Comparison of ENCODE assay signal across 10 mouse cellular contexts in the genomic region with DNA sequence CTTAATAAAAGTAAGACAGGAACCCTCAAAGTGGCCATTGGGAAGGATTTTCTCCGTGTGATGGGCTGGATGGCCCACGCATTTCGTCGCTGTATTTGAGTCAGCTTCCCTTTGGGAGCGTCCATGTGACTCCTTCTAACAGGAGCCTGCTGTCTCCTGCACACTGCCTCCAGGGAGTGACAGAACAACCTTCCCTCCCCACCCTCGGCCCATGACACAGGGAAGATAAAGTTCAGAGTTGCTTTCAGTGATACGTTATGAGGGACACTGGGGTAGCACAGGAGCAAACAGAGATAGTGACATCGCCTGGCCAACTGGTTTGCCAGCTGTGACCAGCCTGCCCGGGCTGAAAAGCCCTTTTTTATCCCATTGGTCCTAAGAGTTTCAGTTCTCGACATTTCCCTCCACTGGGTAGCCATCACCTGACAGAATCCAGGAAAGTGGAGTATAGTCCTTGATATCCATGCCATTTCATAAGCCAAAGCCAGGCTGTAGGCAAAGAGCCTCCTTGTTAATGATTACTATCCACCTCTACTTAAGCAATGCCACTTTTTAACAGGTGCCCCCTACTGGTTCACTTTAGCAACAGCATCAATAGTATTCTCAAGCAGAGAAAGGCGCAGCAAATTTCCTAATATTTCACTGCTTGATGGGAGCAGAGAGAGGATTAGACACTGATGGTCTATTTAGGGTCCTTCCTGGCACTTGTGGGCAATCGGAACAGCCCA.
DNase-seq lines count a peak whose midpoint lies in the region; ATAC-seq and TF ChIP-seq lines count a peak whose summit lies in the region.
"Had no signal": no experiment of that assay in that cellular context is flagged by ENCODE, and none has a peak within 500 bp of the region (broad histone marks: within the 10 kb centered on the region; RNA-seq: fewer than 3 reads in every experiment).

No protein-coding gene starts in this region.

- no peak overlapping the region for H3K4me3 ChIP-seq in heart, postnatal 0 days (ENCODE audit: low read depth, low read length)
- H3K4me3 ChIP-seq in heart, embryonic 12.5 days: no peak overlapping the region
- H3K4me3 ChIP-seq in small intestine, adult 2 months (ENCODE audit: low read depth, low read length): no peak overlapping the region
- H3K4me3 ChIP-seq: heart, embryonic 15.5 days; liver, embryonic 15.5 days had no signal

- DNase-seq in heart, postnatal 0 days (ENCODE audit: low spot score): no peak
- peak; percentile 24 for DNase-seq in thymus, postnatal 0 days (ENCODE audit: low spot score)
- DNase-seq in thymus, adult 18-20 months: no peak
- peak; percentile 18 for DNase-seq in induced T-regulatory cell, adult 2 months (ENCODE audit: low read depth)
- DNase-seq in urinary bladder, postnatal 14 days (ENCODE audit: low spot score): no peak

- H3K36me3 ChIP-seq in heart, postnatal 0 days (replicated peaks; ENCODE audit: control insufficient read depth, insufficient read depth, low read length): no peaks in the 10 kb centered on the region
- no peaks in the 10 kb centered on the region for H3K36me3 ChIP-seq in heart, embryonic 12.5 days
- no peaks in the 10 kb centered on the region for H3K36me3 ChIP-seq in small intestine, adult 2 months (ENCODE audit: control insufficient read depth, insufficient read depth, low read length)
- H3K36me3 ChIP-seq: heart, embryonic 15.5 days; liver, embryonic 15.5 days had no signal

- TF ChIP-seq POLR2A in small intestine, adult 2 months (IDR thresholded peaks at IDR 0.05; ENCODE audit: low read depth, low read length): no peak

- H3K27me3 ChIP-seq in heart, postnatal 0 days (ENCODE audit: control insufficient read depth, insufficient read depth, low read length): no peaks in the 10 kb centered on the region
- H3K27me3 ChIP-seq in heart, embryonic 12.5 days (replicated peaks): no peaks in the 10 kb centered on the region
- H3K27me3 ChIP-seq in small intestine, adult 2 months (ENCODE audit: control insufficient read depth, insufficient read depth, low read length): no peaks in the 10 kb centered on the region
- H3K27me3 ChIP-seq: heart, embryonic 15.5 days; liver, embryonic 15.5 days had no signal

- no peak overlapping the region for H3K4me2 ChIP-seq in heart, postnatal 0 days (ENCODE audit: low read depth, low read length)
- H3K4me2 ChIP-seq in heart, embryonic 12.5 days: no peak overlapping the region
- H3K4me2 ChIP-seq: heart, embryonic 15.5 days; liver, embryonic 15.5 days had no signal

- ATAC-seq in heart, postnatal 0 days (ENCODE audit: insufficient read depth, low read depth): no peak
- no peak for ATAC-seq in heart, embryonic 12.5 days (ENCODE audit: insufficient number of reproducible peaks, low FRiP score)
- ATAC-seq in megakaryocyte progenitor cell, adult 5-6 weeks (replicated peaks; ENCODE audit: poor library complexity): no peak

- peak; percentile 56 for TF ChIP-seq CTCF in heart, postnatal 0 days (IDR thresholded peaks at IDR 0.05; ENCODE audit: low read depth)
- 0 out of 2 replicates have a peak, but pooled peaks have one; percentile 10 for TF ChIP-seq CTCF in small intestine, adult 2 months (IDR thresholded peaks at IDR 0.05; ENCODE audit: extremely low read depth, insufficient read length, insufficient replicate concordance, low read depth, low read length)

- no peaks in the 10 kb centered on the region for H3K4me1 ChIP-seq in heart, postnatal 0 days (ENCODE audit: control insufficient read depth, insufficient read depth)
- H3K4me1 ChIP-seq in heart, embryonic 12.5 days (replicated peaks): 0 out of 2 replicates have a peak, but pooled peaks cover 9% of the 10 kb centered on the region
- no peaks in the 10 kb centered on the region for H3K4me1 ChIP-seq in small intestine, adult 2 months (ENCODE audit: control insufficient read depth, insufficient read depth, insufficient read length, low read length)
- H3K4me1 ChIP-seq: liver, embryonic 15.5 days had no signal

- H3K9ac ChIP-seq in heart, postnatal 0 days (replicated peaks; ENCODE audit: low read depth, low read length): no peak overlapping the region
- H3K9ac ChIP-seq in heart, embryonic 12.5 days: no peak overlapping the region
- H3K9ac ChIP-seq: heart, embryonic 15.5 days; liver, embryonic 15.5 days had no signal

- no peak overlapping the region for H3K27ac ChIP-seq in heart, postnatal 0 days (ENCODE audit: low read depth)
- H3K27ac ChIP-seq in heart, embryonic 12.5 days (ENCODE audit: poor library complexity, severe bottlenecking): no peak overlapping the region
- H3K27ac ChIP-seq in small intestine, adult 2 months (ENCODE audit: insufficient read depth, low read depth, low read length): no peak overlapping the region
- H3K27ac ChIP-seq: heart, embryonic 15.5 days; liver, embryonic 15.5 days had no signal

- WGBS in heart, postnatal 0 days: 53% methylated on average over 12 of the region's 12 CpGs
- WGBS in heart, embryonic 12.5 days: 53% methylated on average over 12 of the region's 12 CpGs
- 41% methylated on average over 12 of the region's 12 CpGs for WGBS in small intestine, adult 2 months

- H3K9me3 ChIP-seq in heart, postnatal 0 days (replicated peaks; ENCODE audit: control insufficient read depth, low read length): no peaks in the 10 kb centered on the region
- no peaks in the 10 kb centered on the region for H3K9me3 ChIP-seq in heart, embryonic 12.5 days (replicated peaks)
- H3K9me3 ChIP-seq: heart, embryonic 15.5 days; liver, embryonic 15.5 days had no signal

- no peak for TF ChIP-seq EP300 in heart, postnatal 0 days (IDR thresholded peaks at IDR 0.05; ENCODE audit: low read depth)

Comparison
In these comparisons a context has a peak if more than half of its experiments do, and no peak if none do; other contexts are left out.
1. DNase-seq: peak in thymus, postnatal 0 days (single experiment) and induced T-regulatory cell, adult 2 months (single experiment); none in heart, postnatal 0 days (single experiment), thymus, adult 18-20 months (0 of 2) and urinary bladder, postnatal 14 days (single experiment).